Mouse (Mus musculus) cerebellum, postnatal 14 days (tissue): ENCODE results near the gene Caskin2.

Source experiments
- DNase-seq, 2 experiments: peaks; one replicate each; pipeline ENCODE4 v3.0.0; 2021; ENCODE audit warnings: mixed read lengths in 2 of 2

Gene Caskin2

GRCm38 (mm10) chr11:115830550-115831325 is 17.3 kb upstream of the Caskin2 start:
- DNase-seq, result no peak

- DNase-seq, result no peak
Measured at GRCm38 (mm10) chr11:115829036-115829435, 15.6 kb upstream of the Caskin2 start.

- no peak for DNase-seq
Measured at GRCm38 (mm10) chr11:115827624-115828023, 14.2 kb upstream of the Caskin2 start.

- DNase-seq, result no peak
Measured at GRCm38 (mm10) chr11:115826487-115826886, 13.0 kb upstream of the Caskin2 start.

GRCm38 (mm10) chr11:115824813-115825212 is 11.4 kb upstream of the Caskin2 start:
- no peak for DNase-seq

- peak; percentile 76 to 77 for DNase-seq
Measured at GRCm38 (mm10) chr11:115823774-115824740, 10.6 kb upstream of the Caskin2 start, which contains the start of gene Llgl2. Gene Llgl2, plus strand, starts transcription at chr11:115824049.

- no peak for DNase-seq
Measured at GRCm38 (mm10) chr11:115821001-115821400, 7.6 kb upstream of the Caskin2 start.

GRCm38 (mm10) chr11:115819915-115820623 is 6.6 kb upstream of the Caskin2 start:
- no peak for DNase-seq

GRCm38 (mm10) chr11:115817331-115817730 is 3.9 kb upstream of the Caskin2 start:
- DNase-seq, result no peak

GRCm38 (mm10) chr11:115814605-115815450 is 1.4 kb upstream of the Caskin2 start, which contains the start of gene Tsen54:
Gene Tsen54, plus strand, starts transcription at chr11:115814724.
- peak; percentile 93 to 96 for DNase-seq

- DNase-seq, result peak in 1 of 2 experiments; percentile 44
Measured at GRCm38 (mm10) chr11:115812533-115813420, 662 bp downstream of the Caskin2 start.

GRCm38 (mm10) chr11:115812095-115812494 is 1.3 kb downstream of the Caskin2 start:
- DNase-seq, result no peak

GRCm38 (mm10) chr11:115811381-115812093 is 1.9 kb downstream of the Caskin2 start:
- DNase-seq, result no peak

- no peak for DNase-seq
Measured at GRCm38 (mm10) chr11:115810377-115810776, 3.1 kb downstream of the Caskin2 start.

GRCm38 (mm10) chr11:115809311-115809781 is 4.1 kb downstream of the Caskin2 start:
- no peak for DNase-seq

GRCm38 (mm10) chr11:115808696-115809310 is 4.6 kb downstream of the Caskin2 start:
- DNase-seq, result no peak

GRCm38 (mm10) chr11:115807971-115808370 is 5.5 kb downstream of the Caskin2 start:
- DNase-seq, result no peak

GRCm38 (mm10) chr11:115807306-115807705 is 6.1 kb downstream of the Caskin2 start:
- no peak for DNase-seq

GRCm38 (mm10) chr11:115806154-115806553 is 7.3 kb downstream of the Caskin2 start:
- DNase-seq, result no peak
